Mouse (Mus musculus): ENCODE results near the gene Scamp5. TPM values are rescaled to one million over a fixed set of nuclear protein-coding genes. Genes with fewer than 3 reads are reported as not detected.

Scamp5 gene
- polyA plus RNA-seq, 1 experiment from 2014 or later = 18.3 TPM

Other genes with a start within 250 kb of the Scamp5 start
- not detected in 2 replicates for gene Trcg1, start 231.5 kb downstream of the Scamp5 start, polyA plus RNA-seq (2014; fragmentation: Nextera tagmentation; extraction: Ambion mirVana)
- gene 1700017B05Rik, start 205.4 kb downstream of the Scamp5 start, polyA plus RNA-seq (2014; fragmentation: Nextera tagmentation; extraction: Ambion mirVana) = 6.6 and 7.6 TPM in 2 replicates
- 16.5 and 19.8 TPM in 2 replicates for gene Ppcdc, start 27.9 kb downstream of the Scamp5 start, polyA plus RNA-seq (2014; fragmentation: Nextera tagmentation; extraction: Ambion mirVana)
- gene Rpp25, start 36.0 kb upstream of the Scamp5 start, polyA plus RNA-seq (2014; fragmentation: Nextera tagmentation; extraction: Ambion mirVana) = 7.7 and 10.5 TPM in 2 replicates
- gene Cox5a, start 53.2 kb upstream of the Scamp5 start, polyA plus RNA-seq (2014; fragmentation: Nextera tagmentation; extraction: Ambion mirVana) = 702 and 724 TPM in 2 replicates
- 14.9 and 17.7 TPM in 2 replicates for gene Fam219b, start 69.5 kb upstream of the Scamp5 start, polyA plus RNA-seq (2014; fragmentation: Nextera tagmentation; extraction: Ambion mirVana)
- 50.0 and 52.7 TPM in 2 replicates for gene Mpi, start 84.7 kb upstream of the Scamp5 start, polyA plus RNA-seq (2014; fragmentation: Nextera tagmentation; extraction: Ambion mirVana)
- gene Scamp2, start 92.9 kb upstream of the Scamp5 start, polyA plus RNA-seq (2014; fragmentation: Nextera tagmentation; extraction: Ambion mirVana) = 57.6 and 57.8 TPM in 2 replicates
- 5.2 and 8.6 TPM in 2 replicates for gene Ulk3, start 121.4 kb upstream of the Scamp5 start, polyA plus RNA-seq (2014; fragmentation: Nextera tagmentation; extraction: Ambion mirVana)
- 0.09 and 0.11 TPM in 2 replicates for gene Cplx3, start 138.2 kb upstream of the Scamp5 start, polyA plus RNA-seq (2014; fragmentation: Nextera tagmentation; extraction: Ambion mirVana)
- not detected in 2 replicates for gene Lman1l, start 152.7 kb upstream of the Scamp5 start, polyA plus RNA-seq (2014; fragmentation: Nextera tagmentation; extraction: Ambion mirVana)
- gene Csk, start 185.6 kb upstream of the Scamp5 start, polyA plus RNA-seq (2014; fragmentation: Nextera tagmentation; extraction: Ambion mirVana) = 29.4 and 30.7 TPM in 2 replicates
- gene Cyp1a2, start 215.6 kb upstream of the Scamp5 start, polyA plus RNA-seq (2014; fragmentation: Nextera tagmentation; extraction: Ambion mirVana) = not detected in 2 replicates
- not detected in 2 replicates for gene Cyp1a1, start 219.9 kb upstream of the Scamp5 start, polyA plus RNA-seq (2014; fragmentation: Nextera tagmentation; extraction: Ambion mirVana)
- gene Edc3, start 240.5 kb upstream of the Scamp5 start, polyA plus RNA-seq (2014; fragmentation: Nextera tagmentation; extraction: Ambion mirVana) = 23.7 and 28.4 TPM in 2 replicates